Mouse (Mus musculus) kidney, postnatal 0 days (tissue): ENCODE measurements around the gene Ppp2r2c. TPM values are rescaled to one million over a fixed set of nuclear protein-coding genes. Genes with fewer than 3 reads are reported as not detected.
A peak's percentile ranks its signal among the peaks of the same experiment; 100 is the strongest.

Experiments used
- ATAC-seq: fragments of 200-750 bp; cut with Nextera tagmentation; replicated peaks from 2 replicates; pipeline ENCODE4 v1.8.0; 2017; ENCODE audit warnings: low read depth, moderate number of reproducible peaks, moderate TSS enrichment, moderate library complexity; ENCODE audit not compliant: low FRiP score
- DNase-seq: peaks from one replicate; pipeline ENCODE4 v3.0.0-alpha.2; 2016; ENCODE audit warnings: low spot score
- H3K27ac ChIP-seq: fragments of 300-500 bp; sonication (generic); 2 replicates; pipeline ENCODE4 v1.5.1; 2014; ENCODE audit warnings: mild to moderate bottlenecking
- H3K27me3 ChIP-seq: fragments of 300-500 bp; sonication (generic); 2 replicates; pipeline ENCODE4 v1.6.1; 2014; ENCODE audit warnings: low read length, mixed read lengths; ENCODE audit not compliant: insufficient read depth
- H3K36me3 ChIP-seq: fragments of 300-500 bp; sonication (generic); 2 replicates; pipeline ENCODE4 v1.6.1; 2014; ENCODE audit warnings: low read length, mixed read lengths; ENCODE audit not compliant: insufficient read depth
- H3K4me1 ChIP-seq: fragments of 300-500 bp; sonication (generic); replicated peaks from 2 replicates; pipeline ENCODE4 v1.6.1; 2014; ENCODE audit warnings: antibody characterized with exemption, low read length, mixed read lengths; ENCODE audit not compliant: insufficient read depth
- H3K4me2 ChIP-seq: fragments of 300-500 bp; sonication (generic); 2 replicates; pipeline ENCODE4 v1.6.1; 2014; ENCODE audit warnings: mild to moderate bottlenecking, low read length, moderate library complexity, mixed read lengths
- H3K4me3 ChIP-seq: fragments of 300-500 bp; sonication (generic); replicated peaks from 2 replicates; pipeline ENCODE4 v1.5.1; 2014; ENCODE audit warnings: low read depth, low read length
- H3K9ac ChIP-seq: fragments of 300-500 bp; sonication (generic); 2 replicates; pipeline ENCODE4 v1.6.1; 2014; ENCODE audit warnings: low read depth, low read length
- H3K9me3 ChIP-seq: fragments of 300-500 bp; sonication (generic); replicated peaks from 2 replicates; pipeline ENCODE4 v1.6.1; 2016; ENCODE audit warnings: low read length, inconsistent platforms, mixed read lengths
- CTCF ChIP-seq: IDR thresholded peaks from 2 replicates; pipeline ENCODE4 v1.5.1; 2016; ENCODE audit warnings: antibody characterized with exemption, low read depth, mild to moderate bottlenecking, moderate library complexity
- WGBS: fragments of 180-500 bp; shearing (Covaris S2); extraction: QIAGEN DNeasy Blood & Tissue Kit; methylation state at CpG from one replicate; pipeline ENCODE4 v1.1.7; 2014; 5-methylcytosine and 5-hydroxymethylcytosine counted together
- polyA plus RNA-seq: library from polyadenylated mRNA; unstranded; fragments of >200 nt; fragmentation: Nextera tagmentation; extraction: Ambion mirVana; gene quantifications from 2 replicates; pipeline ENCODE4 v1.2.1, GENCODE M21; 2015

Ppp2r2c gene
- polyA plus RNA-seq, 1 experiment from 2014 or later, result 0.11 TPM

- no peak for DNase-seq
- no peak overlapping the region for H3K9ac ChIP-seq
- no peaks in the 10 kb centered on the region for H3K27me3 ChIP-seq
- H3K4me3 ChIP-seq, result no peak overlapping the region
- no peak overlapping the region for H3K27ac ChIP-seq
- no peak for ATAC-seq
- WGBS, result 93% methylated on average over 2 of the region's 2 CpGs
- 0 out of 2 replicates have a peak, but pooled peaks cover 5% of the 10 kb centered on the region for H3K4me1 ChIP-seq
- H3K9me3 ChIP-seq, result no peaks in the 10 kb centered on the region
- no peak; the same call in 1 of the 2 replicates for TF ChIP-seq CTCF
- no peaks in the 10 kb centered on the region for H3K36me3 ChIP-seq
- no peak overlapping the region for H3K4me2 ChIP-seq
Observed at GRCm38 (mm10) chr5:36942446-36942845, 74.1 kb downstream of the Ppp2r2c start.

- Histone ChIP-seq H3K27me3 (no peaks in the 10 kb centered on the region), H3K9me3 (no peaks in the 10 kb centered on the region), H3K36me3 (no peaks in the 10 kb centered on the region), H3K27ac (no peak overlapping the region), H3K4me2 (no peak overlapping the region), H3K9ac (no peak overlapping the region), H3K4me1 (0 out of 2 replicates have a peak, but pooled peaks cover 5% of the 10 kb centered on the region), H3K4me3 (no peak overlapping the region)
- no peak for ATAC-seq
- DNase-seq, result peak; percentile 32
- 33% methylated on average over 5 of the region's 5 CpGs for WGBS
- TF ChIP-seq CTCF, result no peak
Observed at GRCm38 (mm10) chr5:36944552-36944951, 76.2 kb downstream of the Ppp2r2c start.

- no peak for TF ChIP-seq CTCF
- DNase-seq, result peak; percentile 65
- H3K4me3 ChIP-seq, result no peak overlapping the region
- H3K4me1 ChIP-seq, result 0 out of 2 replicates have a peak, but pooled peaks cover 5% of the 10 kb centered on the region
- no peak overlapping the region for H3K9ac ChIP-seq
- ATAC-seq, result peak; percentile 89
- H3K36me3 ChIP-seq, result no peaks in the 10 kb centered on the region
- H3K9me3 ChIP-seq, result no peaks in the 10 kb centered on the region
- H3K27ac ChIP-seq, result no peak overlapping the region
- H3K27me3 ChIP-seq, result no peaks in the 10 kb centered on the region
- WGBS, result 19% methylated on average over 8 of the region's 8 CpGs
- no peak overlapping the region for H3K4me2 ChIP-seq
Observed at GRCm38 (mm10) chr5:36945102-36945701, 76.9 kb downstream of the Ppp2r2c start.

- no peak overlapping the region for H3K27ac ChIP-seq
- DNase-seq, result no peak
- 0 out of 2 replicates have a peak, but pooled peaks cover 5% of the 10 kb centered on the region for H3K4me1 ChIP-seq
- H3K9me3 ChIP-seq, result no peaks in the 10 kb centered on the region
- no peak for TF ChIP-seq CTCF
- WGBS, result 84% methylated on average over 2 of the region's 2 CpGs
- ATAC-seq, result no peak
- H3K4me3 ChIP-seq, result no peak overlapping the region
- no peak overlapping the region for H3K4me2 ChIP-seq
- H3K9ac ChIP-seq, result no peak overlapping the region
- H3K36me3 ChIP-seq, result no peaks in the 10 kb centered on the region
- no peaks in the 10 kb centered on the region for H3K27me3 ChIP-seq
Observed at GRCm38 (mm10) chr5:36945713-36946112, 77.4 kb downstream of the Ppp2r2c start.

GRCm38 (mm10) chr5:36946445-36946844, 78.1 kb downstream of the Ppp2r2c start:
- TF ChIP-seq CTCF, result peak; percentile 90
- H3K36me3 ChIP-seq, result no peaks in the 10 kb centered on the region
- no peak; the same call in 1 of the 2 replicates for ATAC-seq
- no peak overlapping the region for H3K4me3 ChIP-seq
- H3K9me3 ChIP-seq, result no peaks in the 10 kb centered on the region
- 8% methylated on average over 5 of the region's 5 CpGs for WGBS
- H3K4me1 ChIP-seq, result 0 out of 2 replicates have a peak, but pooled peaks cover 5% of the 10 kb centered on the region
- H3K9ac ChIP-seq, result no peak overlapping the region
- no peaks in the 10 kb centered on the region for H3K27me3 ChIP-seq
- peak; percentile 72 for DNase-seq
- no peak overlapping the region for H3K4me2 ChIP-seq
- no peak overlapping the region for H3K27ac ChIP-seq

GRCm38 (mm10) chr5:36948831-36949230, 80.5 kb downstream of the Ppp2r2c start:
- TF ChIP-seq CTCF, result peak; percentile 95
- Histone ChIP-seq H3K36me3 (no peaks in the 10 kb centered on the region), H3K9me3 (no peaks in the 10 kb centered on the region), H3K4me2 (no peak overlapping the region), H3K4me1 (0 out of 2 replicates have a peak, but pooled peaks cover 5% of the 10 kb centered on the region), H3K27ac (no peak overlapping the region), H3K9ac (no peak overlapping the region), H3K27me3 (no peaks in the 10 kb centered on the region), H3K4me3 (no peak overlapping the region)
- 7% methylated on average over 3 of the region's 3 CpGs for WGBS
- peak; percentile 79 for DNase-seq
- ATAC-seq, result peak; percentile 40
